Mouse (Mus musculus): ENCODE measurements around the gene Orc1. TPM values are rescaled to one million over a fixed set of nuclear protein-coding genes. Genes with fewer than 3 reads are reported as not detected.

The Orc1 gene
- polyA plus RNA-seq, 1 experiment from 2014 or later: 8.5 TPM

DNA sequence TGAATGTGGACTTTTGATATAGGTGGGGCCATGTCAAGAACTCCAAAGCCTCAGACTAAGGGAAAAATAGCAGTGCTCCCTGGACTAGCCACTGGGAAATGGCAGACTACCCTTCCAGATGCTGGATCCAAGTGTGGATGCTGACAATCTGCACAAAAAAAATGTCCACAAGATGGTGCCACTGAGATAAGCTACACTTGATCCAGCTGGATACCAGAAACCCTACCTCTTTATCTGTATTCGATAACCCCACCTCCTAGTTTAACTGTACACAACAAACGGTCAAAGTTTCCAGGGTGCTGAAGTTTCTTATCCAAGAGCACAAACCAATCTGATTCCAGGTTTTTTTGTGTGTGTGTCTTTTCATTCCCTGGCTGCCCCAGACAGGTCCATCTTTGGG, 85.2 kb downstream of the Orc1 start:
- Histone ChIP-seq H3K27me3 (no peaks in the 10 kb centered on the region), H3K9me3 (replicated peaks) (no peaks in the 10 kb centered on the region), H3K27ac (no peak overlapping the region), H3K36me3 (peaks cover 18% of the 10 kb centered on the region), H3K4me1 (no peaks in the 10 kb centered on the region), H3K4me2 (replicated peaks) (no peak overlapping the region), H3K9ac (no peak overlapping the region), H3K4me3 (no peak overlapping the region)
- ATAC-seq (ENCODE audit: low FRiP score): no peak
- 79% methylated on average over 2 of the region's 2 CpGs for whole genome bisulfite sequencing

Other genes starting within 250 kb of the Orc1 start
- gene Shisal2a, start 196.1 kb upstream of the Orc1 start, polyA plus RNA-seq (2016; fragmentation: Nextera tagmentation; extraction: Ambion mirVana): 3.5 and 5.2 TPM in 2 replicates
- gene Gpx7, start 172.5 kb upstream of the Orc1 start, polyA plus RNA-seq (2016; fragmentation: Nextera tagmentation; extraction: Ambion mirVana): 58.2 and 59.8 TPM in 2 replicates
- 105 and 118 TPM in 2 replicates for gene Tut4, start 120.0 kb upstream of the Orc1 start, polyA plus RNA-seq (2016; fragmentation: Nextera tagmentation; extraction: Ambion mirVana)
- gene Prpf38a, start 87 bp upstream of the Orc1 start, polyA plus RNA-seq (2016; fragmentation: Nextera tagmentation; extraction: Ambion mirVana): 91.8 and 94.5 TPM in 2 replicates
- 24.7 and 29.7 TPM in 2 replicates for gene Cc2d1b, start 40.5 kb downstream of the Orc1 start, polyA plus RNA-seq (2016; fragmentation: Nextera tagmentation; extraction: Ambion mirVana)
- 1.6 and 2.4 TPM in 2 replicates for gene 3110021N24Rik, start 140.2 kb downstream of the Orc1 start, polyA plus RNA-seq (2016; fragmentation: Nextera tagmentation; extraction: Ambion mirVana)
- gene Zfyve9, start 201.4 kb downstream of the Orc1 start, polyA plus RNA-seq (2016; fragmentation: Nextera tagmentation; extraction: Ambion mirVana): 6.0 and 6.4 TPM in 2 replicates